Comparison of ENCODE assay signal across 26 mouse cellular contexts in genomic region chr12:99455580-99455979, GRCm38 (mm10).
"Had no signal": no experiment of that assay in that cellular context is flagged by ENCODE, and none has a peak within 500 bp of the region (broad histone marks: within the 10 kb centered on the region; RNA-seq: fewer than 3 reads in every experiment).

No protein-coding gene starts in this region.

- H3K9me3 ChIP-seq: heart, embryonic 10.5 days; heart, embryonic 12.5 days; hindbrain, embryonic 10.5 days; hindbrain, embryonic 12.5 days; intestine, embryonic 15.5 days; limb, embryonic 10.5 days had no signal

- H3K4me2 ChIP-seq: heart, embryonic 12.5 days; hindbrain, embryonic 12.5 days; hindbrain, embryonic 14.5 days; intestine, embryonic 15.5 days; limb, embryonic 12.5 days; liver, embryonic 11.5 days had no signal

- H3K27me3 ChIP-seq: heart, embryonic 12.5 days; hindbrain, embryonic 12.5 days; intestine, embryonic 15.5 days; limb, embryonic 12.5 days had no signal

- H3K36me3 ChIP-seq: heart, embryonic 10.5 days; heart, embryonic 12.5 days; hindbrain, embryonic 10.5 days; hindbrain, embryonic 12.5 days; intestine, embryonic 15.5 days; limb, embryonic 10.5 days; limb, embryonic 12.5 days had no signal

- H3K27ac ChIP-seq: heart, adult 2 months; heart, embryonic 10.5 days; hindbrain, embryonic 10.5 days; hindbrain, embryonic 12.5 days; intestine, embryonic 15.5 days; layer of hippocampus, adult 2 months; left cerebral cortex, adult 2 months; limb, embryonic 10.5 days; limb, embryonic 12.5 days had no signal

- ATAC-seq: hindbrain, embryonic 16.5 days; inflammation-experienced regulatory T-cells, adult 6 months; intestine, embryonic 15.5 days; intestine, postnatal 0 days had no signal

- H3K4me3 ChIP-seq: heart, adult 2 months; heart, embryonic 10.5 days; heart, embryonic 12.5 days; hindbrain, embryonic 10.5 days; hindbrain, embryonic 12.5 days; intestine, embryonic 15.5 days; layer of hippocampus, adult 2 months; left cerebral cortex, adult 2 months; limb, embryonic 10.5 days; limb, embryonic 12.5 days had no signal

- DNase-seq: gastrocnemius, adult 2 months; gastrocnemius, postnatal 10 days; gastrocnemius, postnatal 25 days; heart, adult 2 months; heart, postnatal 10 days; heart, postnatal 4 days; kidney, adult 18-20 months; kidney, adult 8-10 months; kidney, postnatal 10 days; kidney, postnatal 25 days; kidney, postnatal 4 days; liver had no signal

- H3K9ac ChIP-seq: heart, embryonic 12.5 days; hindbrain, embryonic 12.5 days; hindbrain, embryonic 14.5 days; intestine, embryonic 15.5 days; limb, embryonic 12.5 days had no signal
